In genomic region chr1:170308503-170308902, GRCm38 (mm10) we compare ENCODE assay signal across 21 mouse cellular contexts. TPM values are rescaled to one million over a fixed set of nuclear protein-coding genes. Genes with fewer than 3 reads are reported as not detected.
"Had no signal": no experiment of that assay in that cellular context is flagged by ENCODE, and none has a peak within 500 bp of the region (broad histone marks: within the 10 kb centered on the region; RNA-seq: fewer than 3 reads in every experiment).

TSS of gene Spata46 (plus strand) at chr1:170308803.

- H3K9ac ChIP-seq: neural tube, embryonic 12.5 days; neural tube, embryonic 13.5 days; neural tube, embryonic 15.5 days; stomach, embryonic 15.5 days had no signal

- H3K4me2 ChIP-seq: neural tube, embryonic 12.5 days; neural tube, embryonic 13.5 days; neural tube, embryonic 15.5 days; stomach, embryonic 15.5 days had no signal

- H3K9me3 ChIP-seq: neural tube, embryonic 12.5 days; neural tube, embryonic 13.5 days; neural tube, embryonic 15.5 days; stomach, embryonic 15.5 days had no signal

- H3K4me1 ChIP-seq: neural tube, embryonic 12.5 days; neural tube, embryonic 13.5 days; neural tube, embryonic 15.5 days; stomach, embryonic 15.5 days had no signal

- H3K27me3 ChIP-seq: neural tube, embryonic 12.5 days; neural tube, embryonic 13.5 days; neural tube, embryonic 15.5 days; stomach, embryonic 15.5 days had no signal

- DNase-seq: retina, postnatal 1 day; right cerebral cortex, adult 18-20 months; right cerebral cortex, postnatal 14 days; right cerebral cortex, postnatal 25 days; right cerebral cortex, postnatal 4 days; spleen, adult 18-20 months; thymus, adult 18-20 months; thymus, adult 2 months; thymus, postnatal 14 days; thymus, postnatal 25 days; thymus, postnatal 36 days; thymus, postnatal 4 days had no signal

- H3K4me3 ChIP-seq: neural tube, embryonic 12.5 days; neural tube, embryonic 13.5 days; neural tube, embryonic 15.5 days; stomach, embryonic 15.5 days had no signal

- H3K36me3 ChIP-seq: neural tube, embryonic 12.5 days; neural tube, embryonic 13.5 days; neural tube, embryonic 15.5 days; stomach, embryonic 15.5 days had no signal

- H3K27ac ChIP-seq: neural tube, embryonic 12.5 days; neural tube, embryonic 13.5 days; neural tube, embryonic 15.5 days; stomach, embryonic 15.5 days; stomach, postnatal 0 days had no signal

RNA-seq across cellular contexts. Expression of gene Spata46, which starts in this region (rescaled TPM):
- polyA plus RNA-seq: small intestine, adult 2 months; spleen, adult 2 months; thymus, postnatal 0 days; urinary bladder, adult 2 months had no signal
